Mouse (Mus musculus) kidney, embryonic 16.5 days (tissue): ENCODE measurements around the gene Hes2. TPM values are rescaled to one million over a fixed set of nuclear protein-coding genes. Genes with fewer than 3 reads are reported as not detected.
A peak's percentile ranks its signal among the peaks of the same experiment; 100 is the strongest.

ENCODE experiments used
- ATAC-seq: fragments of 200-750 bp; cut with Nextera tagmentation; 2 replicates; pipeline ENCODE4 v1.8.0; 2017; ENCODE audit warnings: moderate TSS enrichment; ENCODE audit not compliant: low FRiP score, low TSS enrichment
- H3K27ac ChIP-seq: fragments of 300-500 bp; sonication (generic); 2 replicates; pipeline ENCODE4 v1.5.1; 2014; ENCODE audit warnings: low read length
- H3K27me3 ChIP-seq: fragments of 300-500 bp; sonication (generic); 2 replicates; pipeline ENCODE4 v1.6.1; 2014; ENCODE audit warnings: low read length, control low read depth, mixed read lengths; ENCODE audit not compliant: insufficient read depth
- H3K36me3 ChIP-seq: fragments of 300-500 bp; sonication (generic); 2 replicates; pipeline ENCODE4 v1.6.1; 2014; ENCODE audit warnings: low read length, control low read depth, mixed read lengths; ENCODE audit not compliant: insufficient read depth
- H3K4me1 ChIP-seq: fragments of 300-500 bp; sonication (generic); 2 replicates; pipeline ENCODE4 v1.6.1; 2014; ENCODE audit warnings: low read length, control low read depth, mixed read lengths; ENCODE audit not compliant: insufficient read depth
- H3K4me2 ChIP-seq: fragments of 300-500 bp; sonication (generic); replicated peaks from 2 replicates; pipeline ENCODE4 v1.6.1; 2014; ENCODE audit warnings: low read depth, low read length
- H3K4me3 ChIP-seq: fragments of 300-500 bp; sonication (generic); 2 replicates; pipeline ENCODE4 v1.5.1; 2014; ENCODE audit warnings: mild to moderate bottlenecking, low read length
- H3K9ac ChIP-seq: fragments of 300-500 bp; sonication (generic); replicated peaks from 2 replicates; pipeline ENCODE4 v1.6.1; 2014; ENCODE audit warnings: low read length
- H3K9me3 ChIP-seq: fragments of 300-500 bp; sonication (generic); 2 replicates; pipeline ENCODE4 v1.6.1; 2016; ENCODE audit warnings: low read length, control low read depth
- WGBS: fragments of 180-500 bp; shearing (Covaris S2); extraction: QIAGEN DNeasy Blood & Tissue Kit; methylation state at CpG from one replicate; pipeline ENCODE4 v1.1.7; 2014; 5-methylcytosine and 5-hydroxymethylcytosine counted together
- polyA plus RNA-seq: library from polyadenylated mRNA; unstranded; fragments of >200 nt; fragmentation: Nextera tagmentation; extraction: Ambion mirVana; gene quantifications from 2 replicates; pipeline ENCODE4 v1.2.1, GENCODE M21; 2015

Gene Hes2
- polyA plus RNA-seq, 1 experiment from 2014 or later = 0.14 TPM

DNA sequence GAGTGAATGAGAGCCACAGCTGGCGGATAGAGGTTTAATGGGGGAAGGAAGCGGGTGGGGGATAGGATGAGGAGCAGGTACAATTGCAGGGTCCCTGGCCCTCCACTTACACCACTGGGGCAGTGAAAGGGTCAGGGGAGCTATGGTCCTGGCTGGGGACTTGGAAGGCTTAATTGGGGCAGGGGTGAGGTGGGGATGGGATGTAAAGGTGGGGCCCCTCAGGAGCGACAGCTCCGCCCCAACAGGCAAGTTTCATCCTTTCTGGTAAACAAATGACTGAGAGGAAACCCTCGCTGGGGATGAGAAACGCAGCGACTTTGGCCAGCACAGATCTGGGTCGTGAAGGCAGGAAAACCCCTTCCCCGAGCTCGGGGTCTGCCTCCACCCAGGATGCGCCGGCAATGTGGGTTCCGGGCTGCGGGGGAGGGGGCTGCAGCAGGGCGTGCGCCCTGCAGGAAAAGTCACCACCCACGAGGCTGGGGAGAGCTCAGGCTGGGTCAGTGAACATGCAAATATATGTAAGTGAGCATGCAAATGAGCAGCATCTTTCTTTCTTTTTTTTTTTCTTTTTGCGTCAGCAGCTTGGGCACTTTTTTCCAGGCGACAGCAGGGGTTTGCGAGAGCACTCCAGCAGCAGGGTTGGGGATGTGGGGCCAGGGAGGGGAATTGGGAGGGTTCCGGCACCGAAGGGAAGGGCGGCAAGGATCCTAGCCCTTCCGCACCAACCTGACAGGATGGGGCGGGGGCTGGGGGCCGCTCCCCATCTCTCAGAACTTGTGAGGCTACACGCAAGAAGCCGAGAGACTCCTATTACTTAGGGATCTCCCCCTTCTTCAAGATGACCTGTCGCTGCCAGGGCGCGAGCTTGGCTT, 38.1 kb upstream of the Hes2 start:
- H3K36me3 ChIP-seq = no peaks in the 10 kb centered on the region
- peaks cover 62% of the 10 kb centered on the region for H3K27me3 ChIP-seq
- H3K4me3 ChIP-seq = peak overlapping the region; percentile 29
- H3K27ac ChIP-seq = peak overlapping the region; percentile 25; the same call in 1 of the 2 replicates
- H3K4me1 ChIP-seq = peaks cover 46% of the 10 kb centered on the region
- H3K4me2 ChIP-seq = peak overlapping the region; percentile 51
- 0 out of 2 replicates have a peak, but pooled peaks have one; percentile 29 for ATAC-seq
- no peak overlapping the region for H3K9ac ChIP-seq
- 2% methylated on average over 31 of the region's 31 CpGs for WGBS
- H3K9me3 ChIP-seq = no peaks in the 10 kb centered on the region

DNA sequence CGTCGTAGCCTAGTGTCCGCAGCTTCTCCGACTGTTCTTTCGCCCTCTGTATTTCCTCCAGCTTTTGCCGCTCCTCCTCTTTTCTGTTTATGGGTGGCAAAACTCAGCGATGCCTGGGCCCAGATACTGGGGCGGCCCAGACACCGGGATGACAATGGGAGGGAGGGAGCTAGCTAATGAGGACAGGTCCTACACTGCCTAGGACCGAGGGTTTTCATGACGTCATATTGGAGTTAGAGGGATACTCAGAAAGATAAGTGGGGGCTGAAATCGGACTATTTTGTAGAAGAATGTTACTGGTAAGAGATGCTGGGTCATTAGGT, 37.5 kb upstream of the Hes2 start:
- Histone ChIP-seq H3K9ac (no peak overlapping the region), H3K27me3 (peaks cover 68% of the 10 kb centered on the region), H3K4me1 (peaks cover 46% of the 10 kb centered on the region), H3K27ac (no peak overlapping the region), H3K9me3 (no peaks in the 10 kb centered on the region), H3K4me2 (peak overlapping the region; percentile 51), H3K4me3 (peak overlapping the region; percentile 29), H3K36me3 (no peaks in the 10 kb centered on the region)
- no peak for ATAC-seq
- WGBS = 3% methylated on average over 12 of the region's 12 CpGs

DNA sequence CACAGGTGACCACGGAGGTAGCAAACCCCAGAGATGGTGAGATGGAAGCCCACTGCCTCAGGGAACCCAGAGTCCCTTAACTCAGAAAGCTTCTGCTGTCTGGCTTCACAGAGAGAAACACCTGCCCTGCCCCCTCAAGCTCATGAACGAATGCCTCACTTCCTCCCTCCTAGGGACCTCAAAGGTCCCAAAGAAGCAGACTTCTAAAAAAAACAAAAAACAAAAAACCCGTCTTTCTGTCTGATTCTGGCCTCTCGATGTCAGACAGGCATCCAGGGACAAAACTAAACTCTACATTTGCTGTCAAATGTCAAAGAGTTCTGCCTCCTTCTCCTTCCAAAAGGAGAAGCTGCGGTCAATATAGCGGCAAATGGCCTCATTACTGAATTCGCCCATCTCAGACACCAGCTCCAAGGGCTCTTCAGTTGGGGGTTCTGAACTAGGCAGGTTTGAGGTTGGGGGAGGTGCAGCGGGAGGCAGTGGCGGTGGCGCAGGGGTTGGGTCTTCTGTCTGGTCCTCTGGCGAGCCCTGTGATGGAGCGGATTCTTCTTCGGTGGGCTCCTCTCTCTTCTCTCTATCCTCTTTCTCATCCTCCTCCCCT, 34.2 kb upstream of the Hes2 start:
- H3K4me1 ChIP-seq = peaks cover 53% of the 10 kb centered on the region
- H3K9ac ChIP-seq = no peak overlapping the region
- H3K4me2 ChIP-seq = no peak overlapping the region
- no peak overlapping the region for H3K4me3 ChIP-seq
- no peak for ATAC-seq
- no peaks in the 10 kb centered on the region for H3K36me3 ChIP-seq
- H3K27ac ChIP-seq = no peak overlapping the region
- no peaks in the 10 kb centered on the region for H3K9me3 ChIP-seq
- peaks cover 88% of the 10 kb centered on the region for H3K27me3 ChIP-seq
- 41% methylated on average over 13 of the region's 13 CpGs for WGBS

DNA sequence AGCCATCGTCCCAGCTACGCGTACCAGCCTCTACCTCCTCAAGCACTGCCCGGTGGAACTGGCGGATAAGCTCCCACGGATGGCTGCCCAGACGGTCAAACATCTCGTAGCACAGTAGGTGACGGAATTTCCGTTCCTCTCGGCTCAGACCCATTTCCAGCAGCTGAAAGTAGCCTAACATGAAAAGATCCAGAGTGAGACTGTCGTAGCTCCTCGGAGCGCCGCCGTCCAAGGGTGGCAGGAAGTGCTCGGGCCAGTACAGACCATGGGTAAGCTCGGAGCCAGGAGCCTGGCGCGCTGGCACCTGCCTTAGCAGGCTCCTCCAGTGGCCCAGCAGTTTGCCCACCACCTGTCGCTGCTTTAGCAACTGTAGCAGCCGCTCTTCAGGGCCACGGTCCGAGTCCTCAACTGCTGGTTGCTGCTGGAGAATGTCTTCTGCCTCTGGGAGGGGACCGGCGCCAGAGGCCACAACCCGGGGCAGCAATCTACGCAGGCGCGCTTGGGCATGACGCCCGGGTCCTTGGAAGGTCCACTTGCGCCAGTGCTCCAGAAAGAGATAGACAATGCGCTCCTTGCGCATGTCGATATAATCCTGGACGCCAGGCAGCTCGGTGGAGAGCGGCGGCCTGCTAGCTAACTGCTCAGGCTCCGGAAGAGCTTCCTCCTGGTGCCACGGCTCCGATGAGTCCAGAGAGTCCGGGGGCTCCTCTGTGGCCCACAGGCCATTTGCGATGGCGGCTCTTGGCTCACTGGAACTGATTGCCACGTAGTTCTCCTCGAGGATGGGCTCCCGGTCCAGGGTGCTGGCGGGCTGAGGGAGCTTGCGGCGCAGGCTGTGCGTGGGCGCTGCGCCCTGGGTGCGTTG, 33.3 kb upstream of the Hes2 start:
- Histone ChIP-seq H3K4me1 (peaks cover 53% of the 10 kb centered on the region), H3K9ac (no peak overlapping the region)
- 17% methylated on average over 56 of the region's 56 CpGs for WGBS

DNA sequence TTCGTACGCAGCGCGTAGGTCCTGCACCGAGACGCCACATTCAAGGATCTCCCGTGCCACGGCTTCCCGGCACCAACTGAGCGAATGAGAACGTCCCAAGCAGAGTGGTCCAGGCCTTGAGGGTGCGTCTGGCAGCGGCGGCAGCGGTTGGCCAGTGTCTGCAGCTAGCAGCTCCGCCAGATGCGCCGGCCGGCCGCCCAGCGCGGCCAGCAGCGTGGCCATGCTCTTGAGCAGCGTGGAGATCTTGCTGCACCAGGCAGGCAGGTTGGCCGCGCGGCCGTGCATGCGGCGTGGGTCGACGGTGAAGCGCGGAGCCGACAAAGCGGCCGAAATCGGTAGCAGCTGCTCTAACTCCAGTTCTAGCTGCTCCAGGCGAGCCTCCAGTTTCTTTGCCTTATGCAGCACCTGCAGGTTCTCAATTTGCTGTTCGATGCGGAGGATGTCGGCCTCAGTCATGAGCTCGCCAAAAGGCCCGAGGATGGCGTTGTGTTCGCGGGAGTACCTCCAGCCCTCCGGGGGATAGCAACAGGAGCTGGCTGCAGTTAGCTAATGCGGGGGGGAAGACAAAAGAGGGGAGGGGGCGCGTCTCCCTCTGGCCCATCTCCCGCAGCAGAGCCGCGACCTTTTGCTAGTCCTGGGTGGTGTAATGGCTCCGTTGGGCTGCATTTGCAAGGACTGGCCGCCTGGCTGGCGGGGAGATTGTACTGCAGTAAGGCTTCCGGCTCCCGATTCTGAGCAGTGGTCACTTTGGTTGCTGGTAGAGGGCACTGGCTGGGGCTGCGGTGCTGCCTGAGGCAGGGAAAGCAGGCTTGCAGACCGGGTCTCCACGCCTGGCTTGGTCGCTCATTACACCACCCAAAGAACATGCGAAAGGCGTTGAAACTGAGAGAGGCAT, 32.4 kb upstream of the Hes2 start:
- H3K9ac ChIP-seq = peak overlapping the region; percentile 32
- no peak for ATAC-seq
- 10% methylated on average over 63 of the region's 65 CpGs for WGBS

More for the DNA sequence above, 33.3 kb upstream of the Hes2 start:
- Histone ChIP-seq H3K4me2 (peak overlapping the region; percentile 32), H3K4me3 (peak overlapping the region; percentile 27), H3K36me3 (no peaks in the 10 kb centered on the region), H3K9me3 (no peaks in the 10 kb centered on the region), H3K27me3 (peaks cover 88% of the 10 kb centered on the region), H3K27ac (no peak overlapping the region)
- no peak for ATAC-seq

GRCm38 (mm10) chr4:152127884-152128283, 30.8 kb upstream of the Hes2 start:
- ATAC-seq = no peak
- 82% methylated on average over 11 of the region's 11 CpGs for WGBS
- Histone ChIP-seq H3K9me3 (no peaks in the 10 kb centered on the region), H3K27ac (no peak overlapping the region), H3K4me2 (no peak overlapping the region), H3K27me3 (peaks cover 97% of the 10 kb centered on the region), H3K4me1 (peaks cover 64% of the 10 kb centered on the region), H3K4me3 (no peak overlapping the region), H3K9ac (no peak overlapping the region), H3K36me3 (no peaks in the 10 kb centered on the region)

More for the DNA sequence above, 32.4 kb upstream of the Hes2 start:
- Histone ChIP-seq H3K9me3 (no peaks in the 10 kb centered on the region), H3K4me2 (peak overlapping the region; percentile 32), H3K27ac (no peak overlapping the region), H3K27me3 (peaks cover 89% of the 10 kb centered on the region), H3K4me1 (peaks cover 53% of the 10 kb centered on the region), H3K4me3 (peak overlapping the region; percentile 27), H3K36me3 (no peaks in the 10 kb centered on the region)

- peak overlapping the region; percentile 41; the same call in 1 of the 2 replicates for H3K9ac ChIP-seq
- ATAC-seq = peak; percentile 3; the same call in 1 of the 2 replicates
- peak overlapping the region; percentile 31; the same call in 1 of the 2 replicates for H3K27ac ChIP-seq
- H3K27me3 ChIP-seq = peaks cover 97% of the 10 kb centered on the region
- no peaks in the 10 kb centered on the region for H3K9me3 ChIP-seq
- H3K36me3 ChIP-seq = no peaks in the 10 kb centered on the region
- H3K4me2 ChIP-seq = peak overlapping the region; percentile 75
- 49% methylated on average over 5 of the region's 5 CpGs for WGBS
- H3K4me1 ChIP-seq = peaks cover 64% of the 10 kb centered on the region
- peak overlapping the region; percentile 54; the same call in 1 of the 2 replicates for H3K4me3 ChIP-seq
Measured at GRCm38 (mm10) chr4:152128784-152129183, 29.9 kb upstream of the Hes2 start.

DNA sequence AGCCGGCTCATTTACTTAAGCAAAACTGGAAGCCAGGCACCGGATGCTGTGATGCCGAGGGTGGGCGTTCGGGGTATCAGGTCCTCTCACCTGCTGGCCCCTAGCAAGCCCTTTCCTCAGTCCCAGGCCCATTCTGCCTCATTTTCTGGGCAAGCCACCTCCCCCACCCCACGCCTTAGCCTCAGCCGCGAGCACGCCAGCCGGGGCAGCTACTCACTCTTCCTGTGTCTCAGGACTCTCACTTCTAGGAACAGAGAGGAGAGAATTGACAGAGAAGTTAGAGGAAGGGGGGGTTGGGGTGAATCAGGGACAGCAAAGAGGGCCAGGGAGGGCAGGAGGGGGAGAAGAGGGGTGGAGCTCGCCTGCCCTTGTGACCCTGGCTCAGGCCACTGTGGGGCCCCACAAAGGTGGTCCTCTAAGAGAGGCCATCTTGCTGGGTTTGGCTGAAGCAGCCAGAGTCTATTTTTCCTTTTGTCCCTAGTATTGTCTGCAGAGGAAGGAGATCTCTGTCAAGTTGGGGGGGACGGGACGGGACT, 29.2 kb upstream of the Hes2 start:
- ATAC-seq = no peak
- Histone ChIP-seq H3K36me3 (no peaks in the 10 kb centered on the region), H3K4me2 (peak overlapping the region; percentile 75), H3K9me3 (no peaks in the 10 kb centered on the region), H3K27ac (peak overlapping the region; percentile 31), H3K4me3 (peak overlapping the region; percentile 54), H3K9ac (peak overlapping the region; percentile 41), H3K27me3 (peaks cover 97% of the 10 kb centered on the region), H3K4me1 (peaks cover 64% of the 10 kb centered on the region)
- WGBS = 24% methylated on average over 13 of the region's 13 CpGs
